Mouse (Mus musculus) stomach, embryonic 15.5 days (tissue): ENCODE results near the gene Eci3. TPM values are rescaled to one million over a fixed set of nuclear protein-coding genes. Genes with fewer than 3 reads are reported as not detected.

ENCODE experiments used
- ATAC-seq: fragments of 200-750 bp; cut with Nextera tagmentation; 2 replicates; pipeline ENCODE4 v1.8.0; 2017; ENCODE audit warnings: low read depth, moderate number of reproducible peaks, moderate TSS enrichment; ENCODE audit not compliant: insufficient read depth, low FRiP score
- H3K27ac ChIP-seq: fragments of 300-500 bp; sonication (generic); 2 replicates; pipeline ENCODE4 v1.5.1; 2015; ENCODE audit warnings: mild to moderate bottlenecking, inconsistent platforms
- H3K27me3 ChIP-seq: fragments of 300-500 bp; sonication (generic); replicated peaks from 2 replicates; pipeline ENCODE4 v1.6.1; 2015; ENCODE audit warnings: inconsistent platforms
- H3K36me3 ChIP-seq: fragments of 300-500 bp; sonication (generic); 2 replicates; pipeline ENCODE4 v1.6.1; 2015; ENCODE audit warnings: inconsistent platforms
- H3K4me1 ChIP-seq: fragments of 300-500 bp; sonication (generic); 2 replicates; pipeline ENCODE4 v1.6.1; 2015; ENCODE audit warnings: inconsistent platforms
- H3K4me2 ChIP-seq: fragments of 300-500 bp; sonication (generic); 2 replicates; pipeline ENCODE4 v1.6.1; 2015; ENCODE audit warnings: mild to moderate bottlenecking, inconsistent platforms
- H3K4me3 ChIP-seq: fragments of 300-500 bp; sonication (generic); replicated peaks from 2 replicates; pipeline ENCODE4 v1.5.1; 2015; ENCODE audit warnings: inconsistent platforms
- H3K9ac ChIP-seq: fragments of 300-500 bp; sonication (generic); 2 replicates; pipeline ENCODE4 v1.6.1; 2015; ENCODE audit warnings: inconsistent platforms
- H3K9me3 ChIP-seq: fragments of 300-500 bp; sonication (generic); 2 replicates; pipeline ENCODE4 v1.6.1; 2016; ENCODE audit warnings: inconsistent platforms
- WGBS: fragments of 180-500 bp; shearing (Covaris S2); methylation state at CpG from one replicate; pipeline ENCODE4 v1.1.7; 2015; 5-methylcytosine and 5-hydroxymethylcytosine counted together
- polyA plus RNA-seq: library from polyadenylated mRNA; unstranded; fragments of >200 nt; fragmentation: Nextera tagmentation; extraction: Ambion mirVana; gene quantifications from 2 replicates; pipeline ENCODE4 v1.2.1, GENCODE M21; 2015

Eci3 gene
- polyA plus RNA-seq, 1 experiment from 2014 or later = 1.2 TPM

DNA sequence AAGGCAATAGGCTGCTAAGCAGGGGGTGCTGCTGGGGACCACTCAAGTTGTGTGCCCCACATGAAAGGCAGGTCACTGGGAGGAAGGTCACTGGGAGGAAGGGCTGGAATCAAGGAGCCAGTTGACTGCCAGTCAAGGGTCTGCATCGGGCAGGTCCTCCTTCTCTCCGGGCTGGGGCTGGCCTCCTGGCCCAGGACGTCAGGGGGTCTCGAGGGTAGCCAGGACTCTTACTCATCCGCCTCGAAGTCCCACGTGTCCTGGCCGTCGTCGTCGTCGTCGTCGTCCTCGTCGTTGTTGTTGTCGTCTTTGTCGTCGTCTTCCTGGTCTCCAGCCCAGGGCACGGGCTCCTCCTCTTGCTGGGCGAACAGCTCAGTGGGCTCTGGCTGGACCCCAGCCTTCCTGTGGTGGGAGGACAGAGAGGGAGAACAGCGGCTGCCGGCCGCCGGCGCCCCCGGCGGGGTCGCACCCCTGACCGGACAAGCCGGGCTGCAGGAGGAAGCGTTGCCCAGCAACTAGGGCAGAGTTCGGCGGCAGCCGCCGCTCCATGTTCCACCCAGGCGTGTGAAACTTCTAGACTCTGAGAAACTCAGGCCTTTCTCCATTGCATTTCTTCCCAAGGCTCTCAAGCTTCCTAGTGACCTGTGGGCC, 47.0 kb downstream of the Eci3 start:
- Histone ChIP-seq H3K27me3 (no peaks in the 10 kb centered on the region), H3K9ac (no peak overlapping the region), H3K4me3 (peak overlapping the region; percentile 33), H3K9me3 (no peaks in the 10 kb centered on the region), H3K4me2 (peak overlapping the region; percentile 60), H3K27ac (no peak overlapping the region), H3K36me3 (no peaks in the 10 kb centered on the region), H3K4me1 (no peaks in the 10 kb centered on the region)
- no peak for ATAC-seq
- 34% methylated on average over 37 of the region's 37 CpGs for WGBS

DNA sequence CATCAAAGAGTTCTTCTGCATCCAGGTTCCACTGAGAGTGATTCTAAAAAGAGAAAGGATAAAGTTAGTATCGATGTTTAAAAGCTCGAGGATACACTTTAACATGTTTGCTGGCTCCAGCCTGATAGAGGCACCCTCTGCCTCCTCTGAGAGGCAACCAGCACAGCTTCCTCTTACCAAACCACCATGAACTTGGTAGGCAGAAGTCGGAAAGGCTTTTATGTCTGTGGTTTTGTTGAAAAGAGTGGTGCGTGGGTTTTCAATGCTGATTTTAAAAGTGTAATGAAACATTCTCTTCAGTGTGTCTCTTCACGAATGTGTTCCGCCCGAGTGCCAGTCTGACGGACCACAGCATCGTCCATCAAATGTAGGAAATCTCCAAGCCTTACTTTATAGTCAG, 49.0 kb downstream of the Eci3 start:
- no peaks in the 10 kb centered on the region for H3K36me3 ChIP-seq
- H3K9ac ChIP-seq = no peak overlapping the region
- no peaks in the 10 kb centered on the region for H3K4me1 ChIP-seq
- H3K4me2 ChIP-seq = no peak overlapping the region
- H3K27me3 ChIP-seq = no peaks in the 10 kb centered on the region
- H3K27ac ChIP-seq = no peak overlapping the region
- no peak overlapping the region for H3K4me3 ChIP-seq
- 75% methylated on average over 9 of the region's 9 CpGs for WGBS
- no peaks in the 10 kb centered on the region for H3K9me3 ChIP-seq
- ATAC-seq = no peak

Other genes with a start within 250 kb of the Eci3 start
- not detected in 2 replicates for gene Fam50b, start 229.0 kb downstream of the Eci3 start, polyA plus RNA-seq
- 69.0 and 72.2 TPM in 2 replicates for gene Prpf4b, start 88.5 kb downstream of the Eci3 start, polyA plus RNA-seq
- 1.3 TPM in 2 replicates for gene Fam217a, start 39.5 kb downstream of the Eci3 start, polyA plus RNA-seq
- gene 4933417A18Rik, start 39.4 kb downstream of the Eci3 start, polyA plus RNA-seq = not detected in 2 replicates
- 123 and 139 TPM in 2 replicates for gene Eci2, start 63.3 kb upstream of the Eci3 start, polyA plus RNA-seq